Mouse (Mus musculus) megakaryocyte, embryonic 14.5 days (primary cell): ENCODE results near the gene Prkch.

ENCODE experiments used
- FLI1 ChIP-seq: IDR thresholded peaks from 2 replicates; pipeline ENCODE4 v1.6.1; 2012; ENCODE audit warnings: low read length, inconsistent platforms, mixed read lengths
- GATA1 ChIP-seq: IDR thresholded peaks from 3 replicates; pipeline ENCODE4 v1.6.1; 2012; ENCODE audit warnings: mixed read lengths, low read length, inconsistent platforms, borderline replicate concordance

DNA sequence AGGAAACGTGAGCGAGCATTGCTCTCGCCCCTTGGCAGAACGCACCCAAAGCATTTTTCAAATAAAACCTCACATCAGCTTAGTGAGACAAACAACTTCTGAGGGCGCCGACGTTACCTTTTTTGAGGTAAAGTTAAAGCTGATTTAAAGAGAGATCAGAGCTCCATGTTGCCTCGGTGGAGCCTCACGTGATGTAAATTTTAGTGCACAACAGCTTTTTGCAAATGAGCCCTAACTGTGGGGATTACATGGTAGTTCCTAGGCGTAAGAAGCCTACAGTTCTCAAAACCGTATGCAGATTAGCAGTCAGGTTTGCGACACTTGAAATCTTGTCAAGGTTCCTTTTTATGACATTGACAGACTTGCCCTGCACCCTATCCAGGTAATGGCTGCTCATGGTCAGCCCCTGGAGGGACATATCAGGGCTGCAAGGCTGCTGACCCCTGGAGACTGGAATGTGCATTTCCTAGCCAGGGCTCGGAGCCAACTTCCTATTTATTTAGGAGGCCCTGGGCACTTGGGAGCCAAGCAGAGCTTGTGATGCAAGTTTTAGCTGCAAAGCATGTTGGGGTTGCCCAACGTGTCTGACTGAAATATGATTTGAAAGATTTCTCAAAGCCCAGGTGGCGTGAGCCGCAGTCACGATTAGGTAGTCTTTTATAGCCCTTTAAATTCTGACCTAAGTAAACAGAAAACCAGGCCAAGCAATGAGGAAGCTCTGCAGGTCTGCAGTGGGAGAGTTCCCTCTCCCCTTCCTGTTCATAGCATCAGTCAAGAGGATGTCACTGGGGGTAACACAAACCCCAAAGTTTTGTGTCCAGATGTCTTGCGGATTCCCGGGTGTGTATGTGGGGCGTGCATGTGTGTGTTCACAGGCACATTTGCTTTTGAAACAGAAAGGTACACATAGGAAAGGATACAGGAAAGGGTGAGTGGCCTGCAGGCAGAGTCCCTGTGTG is 102.8 kb downstream of the Prkch start:
- TF ChIP-seq GATA1 (no peak), FLI1 (no peak)
